Mouse (Mus musculus) lung, embryonic 15.5 days (tissue): Measurements from ENCODE around the gene Rdx. TPM values are rescaled to one million over a fixed set of nuclear protein-coding genes. Genes with fewer than 3 reads are reported as not detected.

Experiments used
- ATAC-seq: fragments of 200-750 bp; cut with Nextera tagmentation; 2 replicates; pipeline ENCODE4 v1.8.0; 2017; ENCODE audit warnings: moderate number of reproducible peaks, borderline replicate concordance; ENCODE audit not compliant: low FRiP score, low TSS enrichment; ENCODE audit errors: extremely low read depth
- H3K27ac ChIP-seq: fragments of 300-500 bp; sonication (generic); 2 replicates; pipeline ENCODE4 v1.5.1; 2015; ENCODE audit warnings: moderate library complexity, mild to moderate bottlenecking, inconsistent platforms
- H3K27me3 ChIP-seq: fragments of 300-500 bp; sonication (generic); 2 replicates; pipeline ENCODE4 v1.6.1; 2015; ENCODE audit warnings: inconsistent platforms
- H3K36me3 ChIP-seq: fragments of 300-500 bp; sonication (generic); 2 replicates; pipeline ENCODE4 v1.6.1; 2015; ENCODE audit warnings: inconsistent platforms
- H3K4me1 ChIP-seq: fragments of 300-500 bp; sonication (generic); 2 replicates; pipeline ENCODE4 v1.6.1; 2015; ENCODE audit warnings: inconsistent platforms
- H3K4me2 ChIP-seq: fragments of 300-500 bp; sonication (generic); 2 replicates; pipeline ENCODE4 v1.6.1; 2015; ENCODE audit warnings: inconsistent platforms, mild to moderate bottlenecking, moderate library complexity
- H3K4me3 ChIP-seq: fragments of 300-500 bp; sonication (generic); 2 replicates; pipeline ENCODE4 v1.5.1; 2015; ENCODE audit warnings: mild to moderate bottlenecking, inconsistent platforms
- H3K9ac ChIP-seq: fragments of 300-500 bp; sonication (generic); 2 replicates; pipeline ENCODE4 v1.6.1; 2015; ENCODE audit warnings: inconsistent platforms
- H3K9me3 ChIP-seq: fragments of 300-500 bp; sonication (generic); 2 replicates; pipeline ENCODE4 v1.6.1; 2016; ENCODE audit warnings: inconsistent platforms
- WGBS: fragments of 180-500 bp; shearing (Covaris S2); methylation state at CpG from one replicate; pipeline ENCODE4 v1.1.7; 2015; 5-methylcytosine and 5-hydroxymethylcytosine counted together
- microRNA-seq: library from miRNA; unstranded; fragments of <30 nt; microRNA quantifications from one replicate; pipeline ENCODE4, GENCODE M21; 2016
- polyA plus RNA-seq: library from polyadenylated mRNA; unstranded; fragments of >200 nt; fragmentation: Nextera tagmentation; extraction: Ambion mirVana; gene quantifications from 2 replicates; pipeline ENCODE4 v1.2.1, GENCODE M21; 2015

Rdx gene
- polyA plus RNA-seq, 1 experiment from 2014 or later = 132 TPM

- no peak overlapping the region for H3K4me2 ChIP-seq
- no peaks in the 10 kb centered on the region for H3K4me1 ChIP-seq
- no peaks in the 10 kb centered on the region for H3K27me3 ChIP-seq
- H3K9me3 ChIP-seq = no peaks in the 10 kb centered on the region
- no peak overlapping the region for H3K4me3 ChIP-seq
- WGBS = 54% methylated on average over 4 of the region's 4 CpGs
- no peak overlapping the region for H3K9ac ChIP-seq
- no peak overlapping the region for H3K27ac ChIP-seq
- no peak for ATAC-seq
- peaks cover 4% of the 10 kb centered on the region for H3K36me3 ChIP-seq
These were observed 83.4 kb downstream of the Rdx start for GRCm38 (mm10) chr9:52130348-52130747.

DNA sequence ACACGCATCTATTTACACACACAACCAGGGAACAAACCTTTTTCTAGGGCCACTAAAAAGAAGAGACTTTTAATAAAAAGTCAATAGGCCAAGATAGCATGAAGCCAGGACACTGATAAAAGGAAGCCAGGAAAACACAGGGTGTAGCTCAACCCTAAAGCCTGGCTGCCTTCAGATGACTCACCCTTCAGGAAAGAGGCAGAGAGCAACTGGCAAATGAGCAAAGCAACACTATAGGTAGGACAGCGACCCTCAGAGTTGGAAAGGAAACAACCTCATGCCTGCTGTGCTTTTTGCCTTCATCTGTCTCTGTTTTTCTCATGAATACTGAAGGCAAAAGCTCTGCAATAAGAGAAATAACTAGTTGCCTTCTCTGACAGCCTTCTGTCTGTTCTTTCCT lies 85.8 kb downstream of the Rdx start:
- no peaks in the 10 kb centered on the region for H3K4me1 ChIP-seq
- H3K36me3 ChIP-seq = no peaks in the 10 kb centered on the region
- 78% methylated on average over 2 of the region's 2 CpGs for WGBS
- no peaks in the 10 kb centered on the region for H3K27me3 ChIP-seq
- H3K27ac ChIP-seq = no peak overlapping the region
- H3K9me3 ChIP-seq = no peaks in the 10 kb centered on the region
- ATAC-seq = no peak
- H3K9ac ChIP-seq = no peak overlapping the region
- H3K4me2 ChIP-seq = no peak overlapping the region
- H3K4me3 ChIP-seq = no peak overlapping the region

Small RNA genes within 50 kb of the gene (microRNA-seq; reads per million reads assigned to microRNA genes)
- gene Gm27686 (not detected), gene Mir6244 (not detected)

Other genes with a start within 250 kb of the Rdx start
- gene Fdx1, start 83.6 kb upstream of the Rdx start, polyA plus RNA-seq = 103 and 109 TPM in 2 replicates
- 2.8 and 2.9 TPM in 2 replicates for gene Zc3h12c, start 121.4 kb downstream of the Rdx start, polyA plus RNA-seq